Mouse (Mus musculus): Measurements from ENCODE around the gene Tmcc1.

The Tmcc1 gene

DNA sequence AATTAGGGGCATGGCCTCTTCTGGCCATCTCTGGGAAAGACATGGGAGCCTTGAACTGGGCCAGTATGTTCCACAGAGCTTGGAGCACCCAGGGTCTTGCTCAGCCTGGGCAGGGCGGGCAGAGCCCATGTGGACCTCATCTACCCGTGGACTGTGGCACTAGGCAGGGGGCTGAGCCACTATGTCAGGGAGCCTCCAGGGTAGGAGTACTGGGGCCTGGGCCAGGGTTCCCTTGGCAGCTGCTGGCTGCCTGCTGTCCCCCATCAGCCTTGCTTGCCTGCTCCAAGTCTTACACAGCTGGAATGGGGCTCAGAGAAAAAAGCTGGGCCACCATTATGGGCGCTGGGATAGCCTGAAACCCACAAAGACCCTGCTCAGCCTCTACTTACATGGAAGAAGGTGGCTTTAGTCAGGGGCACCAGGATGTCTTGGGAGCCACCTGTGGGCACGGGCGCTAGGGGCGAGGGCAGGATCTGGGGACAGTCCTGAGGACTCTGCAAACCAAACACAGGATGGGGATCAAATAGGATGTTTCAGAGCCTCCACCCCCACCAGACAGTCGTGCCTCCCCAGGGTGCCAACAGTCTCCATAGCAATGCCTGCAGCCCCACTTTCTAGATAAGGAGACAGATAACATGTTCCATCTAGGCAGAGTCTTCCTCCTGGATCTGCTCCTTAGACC lies 221.1 kb downstream of the Tmcc1 start:
- no peak for DNase-seq (ENCODE audit: low spot score in 2 of 2)

DNA sequence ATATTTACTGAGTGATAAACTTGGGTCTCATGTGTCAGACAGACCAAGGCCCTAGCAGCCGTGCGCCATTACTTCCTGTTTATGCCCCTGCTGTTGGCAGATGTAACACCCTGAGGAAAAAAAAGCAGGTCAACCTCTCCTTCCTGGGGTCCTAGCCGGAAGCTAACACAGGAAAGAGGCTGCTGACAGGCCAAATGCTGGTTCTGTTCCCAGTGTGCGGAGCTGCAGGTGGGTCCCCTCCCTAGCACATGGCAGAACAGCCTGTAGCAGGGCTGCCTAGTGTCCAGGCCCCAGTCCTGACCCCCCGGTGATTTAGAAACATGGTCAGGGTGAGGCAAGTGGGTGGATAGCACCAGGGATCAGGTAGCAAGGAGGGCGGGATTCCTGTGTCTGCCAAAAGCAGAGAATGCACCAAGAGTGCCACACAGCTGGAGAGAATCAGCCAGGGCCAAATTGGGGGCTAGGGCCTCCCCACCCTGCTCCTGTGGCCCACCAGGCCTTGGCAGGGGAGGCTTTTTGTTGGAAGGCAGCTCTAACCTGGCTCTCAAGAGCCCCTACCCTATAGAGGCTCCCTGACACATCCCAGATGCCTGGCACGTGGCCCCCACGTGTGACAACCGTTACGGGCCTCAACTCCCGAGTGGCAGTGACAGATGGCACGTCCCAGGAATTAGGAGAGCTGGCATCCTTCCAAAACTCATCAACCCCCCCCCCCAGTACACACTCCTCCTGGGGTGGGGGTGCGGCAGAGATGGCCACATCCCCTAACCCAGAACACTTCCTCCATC lies 221.8 kb downstream of the Tmcc1 start:
- no peak for DNase-seq (ENCODE audit: low spot score in 2 of 2)

DNA sequence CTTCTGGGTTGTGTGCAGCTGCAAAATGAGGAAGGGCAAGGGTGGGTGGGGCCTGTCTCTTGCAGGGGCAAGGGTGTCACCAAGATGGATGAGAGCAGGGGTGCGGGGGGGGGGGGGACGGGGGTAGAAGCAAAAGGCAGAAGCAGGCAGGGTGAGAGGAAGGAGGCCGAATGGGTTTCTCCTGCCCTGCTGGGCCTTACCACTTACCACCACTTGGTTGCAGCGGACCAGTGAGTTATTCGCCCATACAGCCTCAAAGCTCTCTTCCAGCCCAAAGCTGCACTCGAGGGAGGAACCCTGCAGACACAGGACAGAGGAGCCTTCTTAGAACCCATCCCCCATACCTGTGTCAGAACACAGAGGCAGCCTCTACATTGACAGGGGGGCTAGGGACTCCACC lies 223.3 kb downstream of the Tmcc1 start:
- no peak for DNase-seq (ENCODE audit: low spot score in 2 of 2)

DNA sequence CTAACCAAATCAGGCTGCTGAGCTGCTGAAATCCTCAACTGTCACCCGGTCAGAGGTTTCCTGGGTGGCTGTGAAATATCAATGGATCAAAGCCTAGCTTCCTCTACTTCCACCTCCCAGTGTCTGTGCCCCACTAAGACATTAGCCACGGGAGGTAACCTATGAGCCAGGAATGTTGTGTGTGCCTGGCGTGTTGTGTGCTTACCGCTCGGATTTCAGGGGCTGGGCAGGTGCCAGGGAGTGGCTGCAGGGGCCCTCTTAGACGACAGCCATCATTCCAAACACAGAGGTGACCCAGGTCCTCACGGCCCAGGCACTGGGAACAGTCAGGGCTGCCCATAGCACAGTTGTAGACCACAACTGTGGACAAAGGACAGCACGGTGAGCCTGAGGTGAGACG lies 224.2 kb downstream of the Tmcc1 start:
- DNase-seq (ENCODE audit: low spot score in 2 of 2), result no peak

DNA sequence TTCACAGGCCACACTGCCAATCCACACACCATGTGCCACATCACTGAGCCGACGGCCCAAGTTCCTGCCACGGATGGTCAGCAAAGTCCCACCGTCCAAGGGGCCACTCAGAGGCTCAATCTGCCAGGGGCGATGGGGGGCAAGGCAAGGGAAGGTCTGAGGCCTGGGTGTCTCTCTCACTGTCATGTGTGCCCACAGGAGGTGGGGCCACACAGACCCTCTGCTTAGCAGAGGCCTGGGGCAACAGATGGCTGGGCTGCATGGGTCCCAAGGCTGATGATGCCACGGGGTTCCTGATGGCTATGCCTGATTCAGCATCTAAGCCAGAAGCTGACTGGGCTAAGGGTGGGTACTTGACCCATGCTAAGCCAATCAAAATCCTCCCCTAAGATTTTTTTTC lies 224.6 kb downstream of the Tmcc1 start:
- no peak for DNase-seq (ENCODE audit: low spot score in 2 of 2)

Data from cerebellum, postnatal 4 days (tissue).